Mouse (Mus musculus) spleen, adult 18-20 months (tissue): ENCODE data around the gene Ppp1r14b.

Experiments used
- DNase-seq, 2 experiments: peaks; one replicate each; pipeline ENCODE4 v3.0.0; 2022; ENCODE audit warnings: mixed read lengths in 2 of 2

Ppp1r14b gene

GRCm38 (mm10) chr19:6943709-6944108 lies 31.1 kb upstream of the Ppp1r14b start:
- no peak for DNase-seq

DNA sequence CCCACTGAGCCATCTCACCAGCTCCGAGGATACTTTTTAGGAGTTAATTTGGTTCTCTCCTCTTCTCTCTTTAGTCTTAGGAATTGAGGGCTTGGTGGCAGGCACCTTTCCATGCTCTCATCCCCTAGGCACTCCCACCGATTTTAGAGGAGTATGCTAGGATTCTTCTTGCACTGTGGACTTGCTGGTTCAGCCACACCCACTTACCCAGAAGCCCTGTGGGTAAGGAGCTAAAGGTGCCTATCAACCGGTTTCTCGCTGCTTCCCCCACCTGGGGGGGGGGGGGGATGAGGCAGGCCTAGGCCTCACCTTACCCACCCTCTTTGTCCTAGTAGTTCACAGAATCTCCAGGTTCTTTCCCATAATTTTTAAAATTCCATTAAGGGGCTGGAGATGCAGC lies 27.0 kb upstream of the Ppp1r14b start:
- no peak for DNase-seq

- no peak for DNase-seq
Observed at GRCm38 (mm10) chr19:6948186-6948585, 26.6 kb upstream of the Ppp1r14b start.

DNA sequence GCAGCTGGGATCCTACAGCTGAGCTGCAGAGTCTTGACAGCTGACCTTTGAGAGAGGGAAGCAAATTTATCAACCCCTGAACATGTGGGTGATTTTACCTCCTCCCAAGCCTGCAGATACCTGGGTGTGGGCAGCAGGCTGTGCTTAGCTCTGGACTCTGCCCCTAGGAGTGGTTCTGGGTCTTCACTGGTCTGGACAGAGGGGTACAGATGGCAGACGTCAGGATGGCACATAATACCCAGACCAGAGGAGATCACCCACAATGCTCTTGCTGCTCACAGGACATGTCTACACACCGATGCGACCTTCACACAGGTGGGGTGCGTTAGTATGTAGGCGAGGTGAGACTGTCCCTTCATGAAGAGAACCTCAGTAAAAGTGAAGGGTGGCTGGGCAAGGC lies 25.2 kb upstream of the Ppp1r14b start:
- no peak for DNase-seq

DNA sequence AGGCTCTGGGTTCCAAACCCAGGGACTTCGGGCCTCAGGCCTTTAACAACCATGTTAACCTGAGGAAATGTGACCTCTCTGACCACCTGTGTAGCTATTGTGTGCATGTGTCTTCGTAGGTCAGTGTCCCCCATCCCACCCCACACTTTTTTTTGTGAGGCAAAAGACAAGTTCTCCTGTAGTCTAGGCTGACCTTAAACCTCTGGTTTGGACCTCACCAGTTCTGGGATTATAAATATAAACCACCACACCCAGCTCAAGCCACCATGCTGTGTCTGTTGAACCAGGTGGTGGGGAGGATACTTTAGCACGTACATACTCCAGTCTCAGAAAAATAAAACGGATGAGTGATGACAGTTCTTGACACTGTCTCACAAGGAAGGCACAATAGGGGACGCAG lies 24.8 kb upstream of the Ppp1r14b start:
- DNase-seq, result no peak

DNA sequence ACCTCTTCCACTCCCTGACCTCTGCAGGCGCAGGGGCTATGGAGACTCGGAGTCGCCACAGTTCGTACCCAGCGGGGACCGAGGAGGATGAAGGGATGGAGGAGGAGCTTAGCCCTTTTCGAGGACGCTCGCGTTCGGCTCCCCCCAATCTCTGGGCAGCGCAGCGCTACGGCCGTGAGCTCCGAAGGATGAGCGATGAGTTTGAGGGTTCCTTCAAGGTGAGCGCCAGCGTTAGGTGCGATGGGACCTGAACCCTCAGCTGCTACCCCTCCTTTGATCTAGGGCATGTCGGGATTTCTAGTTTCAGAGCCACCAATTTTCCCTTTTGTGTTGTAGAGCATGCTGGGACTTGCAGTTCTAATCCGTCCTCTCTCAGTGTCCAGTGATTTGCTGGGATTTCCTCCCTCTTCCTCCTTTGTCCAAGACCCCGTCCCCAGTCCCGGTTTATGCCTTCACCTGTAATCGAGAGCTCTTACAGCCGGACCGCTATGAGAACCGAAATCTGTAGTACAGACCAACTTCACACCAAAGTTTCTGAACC lies 24.1 kb upstream of the Ppp1r14b start:
- DNase-seq, result peak in 1 of 2 experiments; percentile 44

- peak; percentile 74 to 81 for DNase-seq
Observed at GRCm38 (mm10) chr19:6951381-6951968, 23.3 kb upstream of the Ppp1r14b start.

- peak; percentile 45 to 66 for DNase-seq
Observed at GRCm38 (mm10) chr19:6951994-6952711, 22.6 kb upstream of the Ppp1r14b start.

- DNase-seq, result no peak
Observed at GRCm38 (mm10) chr19:6952712-6953037, 22.1 kb upstream of the Ppp1r14b start.

- no peak for DNase-seq
Observed at GRCm38 (mm10) chr19:6954046-6954445, 20.7 kb upstream of the Ppp1r14b start.

DNA sequence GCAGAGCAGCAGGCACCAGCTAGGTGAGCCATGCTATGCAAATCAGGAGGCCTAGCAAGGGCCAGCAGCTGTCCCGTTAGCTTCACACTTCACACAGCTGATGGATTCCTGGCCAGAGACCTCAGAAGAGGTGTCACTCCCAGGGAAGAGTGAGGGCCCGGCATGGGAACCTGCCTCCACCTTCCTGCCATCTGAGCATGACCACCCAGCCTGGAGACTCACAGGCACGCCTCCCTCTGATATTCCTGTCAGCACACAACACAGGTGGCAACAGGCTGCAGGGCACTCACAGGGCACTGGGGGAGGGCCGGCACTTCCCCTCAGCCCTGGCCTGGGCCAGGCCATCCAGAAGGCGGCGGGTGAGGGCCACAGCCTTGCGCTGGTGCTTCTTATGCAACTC lies 19.3 kb upstream of the Ppp1r14b start:
- DNase-seq, result no peak

GRCm38 (mm10) chr19:6956461-6956860 lies 18.3 kb upstream of the Ppp1r14b start:
- DNase-seq, result no peak

GRCm38 (mm10) chr19:6968491-6969271 lies 6.1 kb upstream of the Ppp1r14b start:
- DNase-seq, result no peak

- no peak for DNase-seq
Observed at GRCm38 (mm10) chr19:6969291-6969664, 5.5 kb upstream of the Ppp1r14b start.

DNA sequence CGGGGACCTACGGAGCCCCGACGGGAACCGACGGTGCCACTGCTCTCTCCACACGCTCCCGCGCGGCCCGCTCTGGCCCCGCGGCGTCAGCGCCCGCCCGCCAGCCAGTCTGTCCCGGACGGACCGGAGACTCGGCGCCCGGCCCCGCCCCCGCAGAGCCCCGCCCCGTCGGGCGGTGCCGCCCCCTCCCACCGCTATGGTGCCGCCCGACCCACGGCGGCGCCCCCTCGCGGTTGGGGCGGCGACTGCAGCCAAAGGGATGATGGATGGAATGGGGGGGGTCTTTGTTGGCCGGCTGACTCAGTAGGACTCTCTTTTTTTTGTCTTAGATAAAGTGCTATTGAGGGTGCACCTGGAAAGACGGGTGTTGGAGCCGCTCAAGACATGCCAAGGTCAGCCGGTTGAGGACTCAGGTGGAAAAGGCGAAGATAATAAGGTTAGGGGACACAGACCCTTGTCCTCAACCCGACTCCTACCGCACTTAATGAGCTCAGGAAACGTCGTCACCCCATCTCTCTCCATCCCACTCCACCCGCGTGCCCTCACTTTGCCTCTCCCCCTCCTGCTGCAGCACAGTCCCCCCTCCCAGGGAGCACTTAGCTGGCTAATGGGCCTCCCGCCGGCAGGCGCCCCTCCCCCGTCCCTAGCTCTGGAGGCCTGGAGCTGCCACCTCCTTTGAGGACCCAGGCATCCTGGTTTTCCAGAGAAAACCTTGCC lies 4.9 kb upstream of the Ppp1r14b start:
- peak; percentile 66 to 78 for DNase-seq

DNA sequence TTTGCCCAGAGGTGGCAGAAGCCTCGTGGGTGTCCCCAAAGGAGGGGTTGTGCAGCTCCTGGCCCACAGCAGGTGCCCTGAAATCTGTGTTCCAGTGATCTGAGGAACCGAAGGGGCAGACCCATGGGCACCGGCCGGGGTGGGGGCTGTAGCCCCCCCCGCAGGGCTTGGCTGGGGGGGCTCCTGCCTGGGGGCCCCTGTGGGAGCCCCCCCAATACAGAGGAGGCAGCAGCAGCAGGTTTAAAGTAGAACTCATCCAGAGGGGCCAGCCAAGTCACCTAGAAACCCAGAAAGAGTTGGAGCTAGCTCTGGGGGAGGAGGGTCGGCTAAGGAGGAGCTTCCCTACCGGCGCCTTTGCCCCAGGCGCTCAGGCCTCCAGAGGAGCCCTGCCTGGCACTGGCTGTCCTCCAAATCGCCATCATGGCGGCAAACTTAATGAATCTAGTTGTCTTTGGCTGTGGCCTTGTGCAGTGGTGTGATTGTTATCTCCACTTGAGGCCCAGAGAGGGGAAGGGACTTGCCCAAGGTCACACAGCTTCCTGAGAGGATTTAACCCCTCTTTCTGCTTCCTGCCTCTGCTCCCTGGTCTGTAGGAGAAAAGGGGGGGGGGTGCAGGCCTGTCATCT lies 4.2 kb upstream of the Ppp1r14b start:
- no peak for DNase-seq

DNA sequence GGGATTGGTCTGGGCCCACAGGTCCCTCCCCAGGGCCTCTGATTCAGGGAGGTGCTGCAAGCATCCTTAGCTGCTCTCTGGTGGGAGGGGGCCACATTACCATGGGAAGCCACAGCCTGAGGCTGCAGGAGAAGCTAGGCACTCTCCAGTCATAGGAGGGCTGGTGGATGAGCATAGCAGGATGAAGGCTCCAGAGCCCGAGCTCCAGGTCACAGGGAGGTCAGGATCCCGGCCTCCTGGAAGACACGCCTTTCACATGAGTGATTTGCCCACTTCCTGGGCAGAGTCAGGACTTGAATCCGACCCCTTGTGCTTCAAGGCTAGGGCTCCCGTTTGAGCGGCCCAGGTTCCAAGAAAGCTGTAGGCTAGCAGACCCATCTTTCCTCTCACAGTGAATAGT lies 3.1 kb upstream of the Ppp1r14b start:
- DNase-seq, result no peak

- DNase-seq, result no peak
Observed at GRCm38 (mm10) chr19:6972247-6972917, 2.4 kb upstream of the Ppp1r14b start.

DNA sequence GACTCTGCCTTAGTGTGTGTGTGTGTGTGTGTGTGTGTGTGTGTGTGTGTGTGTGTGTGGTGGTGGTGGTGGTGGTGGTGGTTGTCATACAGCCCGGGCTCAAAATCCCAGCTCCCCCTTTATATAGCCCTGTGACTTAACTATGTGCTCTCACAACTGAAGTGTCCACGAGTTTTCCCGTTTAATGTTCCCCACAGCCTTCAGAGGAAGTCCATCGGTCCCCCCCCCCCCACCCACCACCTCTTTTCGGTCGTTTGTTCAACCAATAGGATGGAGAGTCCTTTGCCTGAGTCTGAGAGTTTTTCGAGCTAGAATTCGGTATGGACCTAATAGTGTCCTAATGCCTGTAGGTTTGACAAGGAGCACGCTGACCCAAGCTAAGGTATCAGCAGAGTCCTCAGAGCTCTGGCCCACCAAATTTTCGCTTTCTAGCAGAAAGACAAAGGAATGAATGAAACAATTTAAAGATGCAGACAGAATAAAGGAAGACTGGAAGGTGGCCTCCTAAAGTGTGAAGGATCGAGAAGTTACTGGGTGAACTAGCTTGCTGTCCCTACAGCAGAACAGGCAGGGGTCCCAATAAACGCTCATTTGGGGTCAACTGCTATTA lies 1.1 kb upstream of the Ppp1r14b start:
- no peak for DNase-seq

- peak in 1 of 2 experiments; percentile 42 for DNase-seq
Observed at GRCm38 (mm10) chr19:6975537-6976521, 1.1 kb downstream of the Ppp1r14b start, which contains the start of gene Plcb3. TSS of gene Plcb3 (minus strand) at chr19:6976470.
